ENCODE assay signal across 8 mouse cellular contexts in genomic region chr5:117348279-117348678, GRCm38 (mm10). TPM values are rescaled to one million over a fixed set of nuclear protein-coding genes. Genes with fewer than 3 reads are reported as not detected.
A peak's percentile ranks its signal among the peaks of the same experiment; 100 is the strongest.
DNase-seq lines count a peak whose midpoint lies in the region; ATAC-seq and TF ChIP-seq lines count a peak whose summit lies in the region.

No protein-coding gene starts in this region.

- H3K36me3 ChIP-seq in heart, embryonic 10.5 days: peaks cover 21% of the 10 kb centered on the region
- H3K36me3 ChIP-seq in kidney, postnatal 0 days (ENCODE audit: insufficient read depth, low read length): 0 out of 2 replicates have a peak, but pooled peaks cover 2% of the 10 kb centered on the region
- H3K36me3 ChIP-seq in lung, embryonic 14.5 days (ENCODE audit: insufficient read depth): 0 out of 2 replicates have a peak, but pooled peaks cover 6% of the 10 kb centered on the region

- no peak overlapping the region for H3K27ac ChIP-seq in heart, embryonic 10.5 days
- H3K27ac ChIP-seq in kidney, postnatal 0 days: no peak overlapping the region
- H3K27ac ChIP-seq in lung, embryonic 14.5 days (ENCODE audit: low read depth): no peak overlapping the region

- H3K4me2 ChIP-seq in kidney, postnatal 0 days (ENCODE audit: low read length): no peak overlapping the region
- no peak overlapping the region for H3K4me2 ChIP-seq in lung, embryonic 14.5 days

- H3K9ac ChIP-seq in kidney, postnatal 0 days (ENCODE audit: low read depth, low read length): no peak overlapping the region
- no peak overlapping the region for H3K9ac ChIP-seq in lung, embryonic 14.5 days

- DNase-seq in 3134 (ENCODE audit: extremely low read depth, insufficient read length, low spot score): peak; percentile 48
- peak; percentile 76 for DNase-seq in adrenal gland, adult 2 months
- DNase-seq in embryo, embryonic 11.5 days (ENCODE audit: low read depth, low spot score): peak; percentile 40
- DNase-seq in heart, embryonic 10.5 days (ENCODE audit: low spot score): peak; percentile 90
- peak; percentile 82 for DNase-seq in kidney, postnatal 0 days (ENCODE audit: low spot score)
- DNase-seq in lung, embryonic 14.5 days: peak; percentile 72
- DNase-seq in retina, postnatal 7 days (ENCODE audit: low read depth, low spot score): peak; percentile 52
- DNase-seq in adipocyte (ENCODE audit: low spot score): no peak

- 0 out of 2 replicates have a peak, but pooled peaks cover 3% of the 10 kb centered on the region for H3K9me3 ChIP-seq in heart, embryonic 10.5 days
- no peaks in the 10 kb centered on the region for H3K9me3 ChIP-seq in kidney, postnatal 0 days (replicated peaks; ENCODE audit: low read length)
- no peaks in the 10 kb centered on the region for H3K9me3 ChIP-seq in lung, embryonic 14.5 days (ENCODE audit: low read depth, low read length)

- no peak for ATAC-seq in kidney, postnatal 0 days (replicated peaks; ENCODE audit: low FRiP score, low read depth)
- peak; percentile 65; the same call in 1 of the 2 replicates for ATAC-seq in lung, embryonic 14.5 days (ENCODE audit: insufficient read depth)

- H3K4me1 ChIP-seq in heart, embryonic 10.5 days: no peaks in the 10 kb centered on the region
- no peaks in the 10 kb centered on the region for H3K4me1 ChIP-seq in kidney, postnatal 0 days (replicated peaks; ENCODE audit: insufficient read depth, low read length)
- no peaks in the 10 kb centered on the region for H3K4me1 ChIP-seq in lung, embryonic 14.5 days (ENCODE audit: insufficient read depth)

- H3K4me3 ChIP-seq in heart, embryonic 10.5 days: peak overlapping the region; percentile 19; the same call in 1 of the 2 replicates
- H3K4me3 ChIP-seq in kidney, postnatal 0 days (replicated peaks; ENCODE audit: low read depth, low read length): no peak overlapping the region
- H3K4me3 ChIP-seq in lung, embryonic 14.5 days (ENCODE audit: low read depth, low read length): no peak overlapping the region

- no peaks in the 10 kb centered on the region for H3K27me3 ChIP-seq in heart, embryonic 10.5 days (ENCODE audit: insufficient read depth, poor library complexity, severe bottlenecking)
- no peaks in the 10 kb centered on the region for H3K27me3 ChIP-seq in kidney, postnatal 0 days (ENCODE audit: insufficient read depth, low read length)
- no peaks in the 10 kb centered on the region for H3K27me3 ChIP-seq in lung, embryonic 14.5 days (ENCODE audit: insufficient read depth, low read length)

- WGBS in heart, embryonic 10.5 days: 29% methylated on average over 19 of the region's 19 CpGs
- 43% methylated on average over 19 of the region's 19 CpGs for WGBS in kidney, postnatal 0 days
- WGBS in lung, embryonic 14.5 days: 33% methylated on average over 19 of the region's 19 CpGs

- TF ChIP-seq CTCF in kidney, postnatal 0 days (IDR thresholded peaks at IDR 0.05; ENCODE audit: low read depth): no peak
- no peak for TF ChIP-seq CTCF in lung, embryonic 14.5 days (IDR thresholded peaks at IDR 0.05; ENCODE audit: low read depth)

RNA-seq across cellular contexts. Expression of gene Wsb2, which starts 8.8 kb away (rescaled TPM):
- 100 to 1,000 TPM; 149 to 153 TPM for total RNA-seq in adrenal gland, adult 2 months (2021)
- 179 and 211 TPM in 2 replicates for polyA plus RNA-seq in adrenal gland, adult 2 months (2012; rRNA removed)
- 79.6 and 88.4 TPM in 2 replicates for polyA plus RNA-seq in heart, embryonic 10.5 days (2016; fragmentation: Nextera tagmentation; extraction: Ambion mirVana)
- polyA plus RNA-seq in kidney, postnatal 0 days (2015; fragmentation: Nextera tagmentation; extraction: Ambion mirVana): 89.3 and 92.2 TPM in 2 replicates
- polyA plus RNA-seq in lung, embryonic 14.5 days (2014; fragmentation: Nextera tagmentation; extraction: Ambion mirVana): 67.1 and 70.9 TPM in 2 replicates

RNA-seq across cellular contexts. Expression of gene Vsig10, which starts 29.4 kb away (rescaled TPM):
- total RNA-seq in adrenal gland, adult 2 months (2021): 10 to 100 TPM in 1 of 2 experiments, 1 to 10 TPM in 1; 8.9 to 28.6 TPM
- polyA plus RNA-seq in adrenal gland, adult 2 months (2012; rRNA removed): 38.0 and 44.1 TPM in 2 replicates
- 5.4 and 5.8 TPM in 2 replicates for polyA plus RNA-seq in heart, embryonic 10.5 days (2016; fragmentation: Nextera tagmentation; extraction: Ambion mirVana)
- polyA plus RNA-seq in kidney, postnatal 0 days (2015; fragmentation: Nextera tagmentation; extraction: Ambion mirVana): 9.5 and 11.6 TPM in 2 replicates
- polyA plus RNA-seq in lung, embryonic 14.5 days (2014; fragmentation: Nextera tagmentation; extraction: Ambion mirVana): 6.8 and 7.0 TPM in 2 replicates

RNA-seq across cellular contexts. Expression of gene Rfc5, which starts 40.6 kb away (rescaled TPM):
- 1 to 10 TPM; 6.7 to 8.6 TPM for total RNA-seq in adrenal gland, adult 2 months (2021)
- 10.0 and 11.5 TPM in 2 replicates for polyA plus RNA-seq in adrenal gland, adult 2 months (2012; rRNA removed)
- polyA plus RNA-seq in heart, embryonic 10.5 days (2016; fragmentation: Nextera tagmentation; extraction: Ambion mirVana): 91.6 and 105 TPM in 2 replicates
- 54.7 and 60.2 TPM in 2 replicates for polyA plus RNA-seq in kidney, postnatal 0 days (2015; fragmentation: Nextera tagmentation; extraction: Ambion mirVana)
- polyA plus RNA-seq in lung, embryonic 14.5 days (2014; fragmentation: Nextera tagmentation; extraction: Ambion mirVana): 127 and 145 TPM in 2 replicates
